Mouse (Mus musculus): ENCODE measurements around the gene Rplp2.

DNA sequence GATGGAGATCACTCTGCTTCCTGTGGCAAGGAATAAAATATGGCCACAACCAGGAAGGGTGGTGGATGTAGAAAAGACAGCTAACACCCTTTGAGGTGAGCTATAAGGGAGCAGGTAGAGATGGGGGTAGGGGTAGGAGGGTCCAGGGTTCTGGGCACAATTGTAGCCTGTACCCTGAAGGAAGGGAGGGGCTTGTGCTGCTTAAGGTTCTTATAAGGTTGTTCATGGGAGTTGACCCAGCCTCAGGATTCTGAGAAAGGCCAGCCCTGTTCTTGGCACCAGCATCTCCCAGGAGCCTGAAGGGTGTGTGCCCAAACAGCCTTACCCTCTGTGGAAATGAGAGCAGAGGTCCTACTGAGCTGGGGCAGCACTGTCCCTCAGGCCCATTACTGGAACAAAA lies 4.8 kb downstream of the Rplp2 start:
- TF ChIP-seq POLR2A (IDR thresholded peaks at IDR 0.05; ENCODE audit: borderline replicate concordance, extremely low read depth, insufficient read depth, insufficient read length, poor library complexity, severe bottlenecking) (no peak), CTCF (IDR thresholded peaks at IDR 0.05; ENCODE audit: borderline replicate concordance, extremely low read depth, insufficient read depth, insufficient read length) (no peak)
